Mouse (Mus musculus): ENCODE results near the gene Lima1.

DNA sequence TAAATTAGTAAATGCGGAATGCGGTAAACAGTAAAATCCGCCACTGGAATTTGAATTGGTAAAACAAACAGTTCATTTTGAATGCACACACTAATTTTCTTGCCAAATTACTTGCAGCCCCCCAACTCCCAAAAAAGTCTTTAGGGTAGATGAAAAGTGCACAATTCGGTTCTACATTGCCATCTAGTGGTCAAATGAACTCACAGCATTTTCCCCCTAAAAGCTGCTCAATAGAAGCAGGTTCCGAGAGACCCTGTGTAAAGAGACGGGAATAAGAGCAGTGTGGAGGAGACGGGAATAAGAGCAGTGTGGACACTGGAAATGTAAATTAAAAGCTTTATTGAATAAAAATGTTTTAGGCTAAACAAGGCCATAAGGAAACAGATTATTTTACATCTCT, 97.1 kb downstream of the Lima1 start:
- TF ChIP-seq POLR2A (IDR thresholded peaks at IDR 0.05; ENCODE audit: extremely low read depth, insufficient read depth, low read length) (no peak), CTCF (IDR thresholded peaks at IDR 0.05; ENCODE audit: extremely low read depth, insufficient read depth, low read length) (peak; percentile 49)

Data from cortical plate, adult 2 months (tissue).